Mouse (Mus musculus) brain, embryonic 14.5 days (tissue): ENCODE results near the gene Zfp266.

ENCODE experiments used
- CTCF ChIP-seq: fragments of 200-500 bp; IDR thresholded peaks from 2 replicates; pipeline ENCODE4 v1.5.1; 2012; ENCODE audit warnings: inconsistent platforms, mild to moderate bottlenecking, moderate library complexity, borderline replicate concordance; ENCODE audit not compliant: insufficient read depth, insufficient read length; ENCODE audit errors: extremely low read depth
- POLR2A ChIP-seq: fragments of 200-500 bp; IDR thresholded peaks from 2 replicates; pipeline ENCODE4 v1.6.1; 2012; ENCODE audit warnings: mild to moderate bottlenecking, inconsistent platforms, borderline replicate concordance; ENCODE audit not compliant: poor library complexity, insufficient read depth, insufficient read length, severe bottlenecking; ENCODE audit errors: extremely low read depth

DNA sequence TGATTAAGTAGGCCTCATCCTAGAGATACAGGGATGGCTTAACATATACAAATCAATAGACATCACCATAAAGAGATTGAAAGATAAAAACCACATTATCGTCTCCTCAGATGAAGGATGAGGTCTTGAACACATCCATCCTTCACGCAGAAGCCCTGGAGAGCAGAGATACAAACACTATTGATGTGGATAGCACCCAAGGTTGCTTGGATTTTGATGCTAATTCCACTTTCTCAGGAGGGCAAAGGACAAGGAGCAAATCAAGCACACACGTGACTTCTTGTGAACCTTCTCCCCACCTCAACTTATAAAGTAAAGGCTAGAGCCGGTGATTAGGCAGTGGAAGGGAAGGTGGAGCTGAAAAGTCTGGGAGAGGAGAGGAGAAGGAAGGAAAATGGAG lies 67.6 kb downstream of the Zfp266 start:
- TF ChIP-seq CTCF (no peak), POLR2A (no peak)
